Mouse (Mus musculus) induced T-regulatory cell, adult 2 months (primary cell): ENCODE measurements around the gene Nlrx1.
A peak's percentile ranks its signal among the peaks of the same experiment; 100 is the strongest.

Experiments
- DNase-seq: peaks from one replicate; pipeline ENCODE4 v3.0.0-alpha.2; 2012; ENCODE audit warnings: low read depth

The Nlrx1 gene

GRCm38 (mm10) chr9:44269077-44269476 lies 678 bp upstream of the Nlrx1 start:
- DNase-seq, result peak; percentile 84

- DNase-seq, result peak; percentile 94
Observed at GRCm38 (mm10) chr9:44268027-44268360, 405 bp downstream of the Nlrx1 start.

GRCm38 (mm10) chr9:44267319-44268026 lies 926 bp downstream of the Nlrx1 start:
- no peak for DNase-seq

- DNase-seq, result peak; percentile 22
Observed at GRCm38 (mm10) chr9:44266478-44267226, 1.7 kb downstream of the Nlrx1 start.

- DNase-seq, result no peak
Observed at GRCm38 (mm10) chr9:44261388-44261787, 7.0 kb downstream of the Nlrx1 start.

- DNase-seq, result no peak
Observed at GRCm38 (mm10) chr9:44259014-44259413, 9.4 kb downstream of the Nlrx1 start.

- no peak for DNase-seq
Observed at GRCm38 (mm10) chr9:44256213-44256612, 12.2 kb downstream of the Nlrx1 start.

- DNase-seq, result no peak
Observed at GRCm38 (mm10) chr9:44255136-44255521, 13.3 kb downstream of the Nlrx1 start.

- no peak for DNase-seq
Observed at GRCm38 (mm10) chr9:44254508-44255135, 13.8 kb downstream of the Nlrx1 start.

GRCm38 (mm10) chr9:44253441-44253840 lies 15.0 kb downstream of the Nlrx1 start:
- no peak for DNase-seq

GRCm38 (mm10) chr9:44251314-44251713 lies 17.1 kb downstream of the Nlrx1 start, which contains the start of gene Pdzd3:
TSS of gene Pdzd3 (minus strand) at chr9:44251471.
- no peak for DNase-seq

GRCm38 (mm10) chr9:44250445-44250844 lies 18.0 kb downstream of the Nlrx1 start:
- DNase-seq, result no peak

GRCm38 (mm10) chr9:44249181-44250146 lies 18.9 kb downstream of the Nlrx1 start:
- DNase-seq, result peak; percentile 45

GRCm38 (mm10) chr9:44247907-44248306 lies 20.5 kb downstream of the Nlrx1 start:
- DNase-seq, result no peak

- DNase-seq, result no peak
Observed at GRCm38 (mm10) chr9:44243621-44244020, 24.8 kb downstream of the Nlrx1 start.

GRCm38 (mm10) chr9:44241418-44241817 lies 27.0 kb downstream of the Nlrx1 start:
- no peak for DNase-seq

- DNase-seq, result no peak
Observed at GRCm38 (mm10) chr9:44240911-44241310, 27.5 kb downstream of the Nlrx1 start.

- no peak for DNase-seq
Observed at GRCm38 (mm10) chr9:44240399-44240798, 28.0 kb downstream of the Nlrx1 start, which contains the start of gene Ccdc153. TSS of gene Ccdc153 (plus strand) at chr9:44240676.

GRCm38 (mm10) chr9:44239447-44239846 lies 29.0 kb downstream of the Nlrx1 start:
- peak; percentile 89 for DNase-seq

- peak; percentile 91 for DNase-seq
Observed at GRCm38 (mm10) chr9:44238501-44239190, 29.8 kb downstream of the Nlrx1 start.

GRCm38 (mm10) chr9:44237128-44237527 lies 31.3 kb downstream of the Nlrx1 start:
- peak; percentile 45 for DNase-seq
